Mouse (Mus musculus) CH12.LX (cell line): ENCODE results near the gene Tgfbr3. TPM values are rescaled to one million over a fixed set of nuclear protein-coding genes. Genes with fewer than 3 reads are reported as not detected.

ENCODE experiments used
- DNase-seq: peaks from one replicate; pipeline ENCODE4 v3.0.0-alpha.2; 2013; ENCODE audit errors: extremely low read depth
- H3K27ac ChIP-seq: 2 replicates; pipeline ENCODE4 v1.5.1; 2012; ENCODE audit warnings: low read depth, mild to moderate bottlenecking, control low read depth, moderate library complexity; ENCODE audit not compliant: insufficient read depth
- H3K27me3 ChIP-seq: replicated peaks from 2 replicates; pipeline ENCODE3; 2012; ENCODE audit warnings: inconsistent platforms
- H3K36me3 ChIP-seq, 2 experiments: replicated peaks in 1 of 2; 2 replicates each; pipeline versions ENCODE3 to v1.6.1; 2012; ENCODE audit warnings: inconsistent platforms in 1 of 2, low read length in 1 of 2, mild to moderate bottlenecking in 1 of 2, mixed read lengths in 1 of 2, moderate library complexity in 1 of 2; ENCODE audit not compliant: control insufficient read depth in 1 of 2, insufficient read depth in 1 of 2
- H3K4me1 ChIP-seq, 2 experiments: 2 replicates each; pipeline ENCODE4 v1.6.1; 2012; ENCODE audit warnings: inconsistent platforms in 1 of 2, moderate library complexity in 1 of 2; ENCODE audit not compliant: insufficient read depth in 2 of 2, control insufficient read depth in 1 of 2
- H3K4me2 ChIP-seq: 2 replicates; pipeline ENCODE4 v1.6.1; 2012; ENCODE audit warnings: low read depth, mild to moderate bottlenecking, control low read depth; ENCODE audit not compliant: poor library complexity, insufficient read depth, severe bottlenecking
- H3K4me3 ChIP-seq, 3 experiments: fragments of 150-350 bp in 1 of 3; sonication (generic) in 1 of 3; replicated peaks in 1 of 3; 2 replicates each; pipeline versions ENCODE3 to v1.5.1; 2011 to 2012; ENCODE audit warnings: low read depth in 2 of 3, low read length in 2 of 3, mild to moderate bottlenecking in 2 of 3, moderate library complexity in 2 of 3, control low read depth in 1 of 3, improper control_type of control experiment in 1 of 3, inconsistent platforms in 1 of 3, mixed read lengths in 1 of 3; ENCODE audit not compliant: poor library complexity in 1 of 3
- H3K79me2 ChIP-seq: replicated peaks from 2 replicates; pipeline ENCODE4 v1.6.1; 2012; ENCODE audit warnings: mild to moderate bottlenecking, moderate library complexity; ENCODE audit not compliant: control insufficient read depth, poor library complexity, insufficient read depth, severe bottlenecking; ENCODE audit errors: extremely low read depth
- H3K9ac ChIP-seq: 2 replicates; pipeline ENCODE4 v1.6.1; 2012; ENCODE audit warnings: low read depth, mild to moderate bottlenecking, control low read depth, moderate library complexity; ENCODE audit not compliant: insufficient read depth
- H3K9me3 ChIP-seq: replicated peaks from 2 replicates; pipeline ENCODE3; 2012; ENCODE audit warnings: low read length, inconsistent platforms, mixed read lengths
- CHD1 ChIP-seq: IDR thresholded peaks from 2 replicates; pipeline ENCODE4 v1.6.1; 2012; ENCODE audit warnings: low read depth, low read length, improper control_type of control experiment, inconsistent platforms
- CHD2 ChIP-seq: IDR thresholded peaks from 2 replicates; pipeline ENCODE4 v1.6.1; 2011; ENCODE audit warnings: low read length, improper control_type of control experiment
- CTCF ChIP-seq, 2 experiments: IDR thresholded peaks in 1 of 2; conservative IDR thresholded peaks in 1 of 2; 2 replicates each; pipeline ENCODE4 v1.5.1; 2011 to 2012; ENCODE audit warnings: low read depth in 2 of 2, low read length in 2 of 2, improper control_type of control experiment in 1 of 2, inconsistent platforms in 1 of 2, mild to moderate bottlenecking in 1 of 2, moderate library complexity in 1 of 2
- E2F4 ChIP-seq: IDR thresholded peaks from 2 replicates; pipeline ENCODE4 v1.6.1; 2011; ENCODE audit warnings: low read depth, low read length, improper control_type of control experiment; ENCODE audit not compliant: insufficient replicate concordance
- ELF1 ChIP-seq: IDR thresholded peaks from 2 replicates; pipeline ENCODE4 v1.6.1; 2014; ENCODE audit warnings: low read depth, mild to moderate bottlenecking, inconsistent platforms, low read length, improper control_type of control experiment
- EP300 ChIP-seq: IDR thresholded peaks from 2 replicates; pipeline ENCODE4 v1.6.1; 2011; ENCODE audit warnings: low read length, improper control_type of control experiment
- JUN ChIP-seq: IDR thresholded peaks from 2 replicates; pipeline ENCODE4 v1.6.1; 2011; ENCODE audit warnings: low read depth, mild to moderate bottlenecking, low read length, improper control_type of control experiment, moderate library complexity; ENCODE audit not compliant: insufficient read depth
- JUND ChIP-seq: conservative IDR thresholded peaks from 2 replicates; pipeline ENCODE4 v1.6.1; 2011; ENCODE audit warnings: low read depth, low read length, improper control_type of control experiment
- KAT2A ChIP-seq: IDR thresholded peaks from 2 replicates; pipeline ENCODE4 v1.6.1; 2012; ENCODE audit warnings: low read length, improper control_type of control experiment, inconsistent platforms; ENCODE audit not compliant: insufficient replicate concordance
- MAFK ChIP-seq: IDR thresholded peaks from 2 replicates; pipeline ENCODE4 v1.6.1; 2011; ENCODE audit warnings: low read length, improper control_type of control experiment; ENCODE audit not compliant: insufficient replicate concordance
- MAX ChIP-seq: IDR thresholded peaks from 2 replicates; pipeline ENCODE4 v1.6.1; 2011; ENCODE audit warnings: low read length, improper control_type of control experiment
- MEF2A ChIP-seq: IDR thresholded peaks from 2 replicates; pipeline ENCODE4 v1.6.1; 2014; ENCODE audit warnings: low read depth, mild to moderate bottlenecking, inconsistent platforms, low read length, improper control_type of control experiment, borderline replicate concordance
- MYC ChIP-seq: IDR thresholded peaks from 2 replicates; pipeline ENCODE4 v1.6.1; 2011; ENCODE audit warnings: low read depth, mild to moderate bottlenecking, improper control_type of control experiment, low read length
- NELFE ChIP-seq: IDR thresholded peaks from 2 replicates; pipeline ENCODE4 v1.6.1; 2011; ENCODE audit warnings: low read depth, low read length, improper control_type of control experiment
- PAX5 ChIP-seq: IDR thresholded peaks from 2 replicates; pipeline ENCODE4 v1.6.1; 2012; ENCODE audit warnings: low read length, inconsistent platforms, mixed read lengths
- POLR2AphosphoS2 ChIP-seq: IDR thresholded peaks from 2 replicates; pipeline ENCODE4 v1.6.1; 2011; ENCODE audit warnings: low read depth, low read length, improper control_type of control experiment
- SMC3 ChIP-seq: IDR thresholded peaks from 2 replicates; pipeline ENCODE4 v1.6.1; 2011; ENCODE audit warnings: low read depth, low read length, improper control_type of control experiment
- TBP ChIP-seq: conservative IDR thresholded peaks from 2 replicates; pipeline ENCODE4 v1.6.1; 2011; ENCODE audit warnings: low read depth, low read length, improper control_type of control experiment
- TCF12 ChIP-seq: IDR thresholded peaks from 2 replicates; pipeline ENCODE4 v1.6.1; 2014; ENCODE audit warnings: low read depth, mild to moderate bottlenecking, inconsistent platforms, low read length, improper control_type of control experiment
- UBTF ChIP-seq: IDR thresholded peaks from 2 replicates; pipeline ENCODE4 v1.6.1; 2012; ENCODE audit warnings: low read depth, mild to moderate bottlenecking, inconsistent platforms, low read length, improper control_type of control experiment, moderate library complexity
- ZC3H11A ChIP-seq: IDR thresholded peaks from 2 replicates; pipeline ENCODE4 v1.6.1; 2012; ENCODE audit warnings: low read depth, mild to moderate bottlenecking, inconsistent platforms, low read length, improper control_type of control experiment
- ZMIZ1 ChIP-seq: IDR thresholded peaks from 2 replicates; pipeline ENCODE4 v1.6.1; 2012; ENCODE audit warnings: low read depth, mild to moderate bottlenecking, inconsistent platforms, low read length, improper control_type of control experiment
- dilution Hi-C: fragments of 300-500 bp; cut with MboI; formaldehyde crosslinking; loops from 2 replicates; pipeline ENCODE4 v1.14.3; 2020; ENCODE audit warnings: low sequenced_read_pairs; ENCODE audit not compliant: extremely low pct_unique_long_range_greater_than_20kb, extremely low pct_ligation_motif_present
- in situ Hi-C: fragments of 300-500 bp; cut with MboI; formaldehyde crosslinking; loops from 3 replicates; pipeline ENCODE4 v1.14.3; 2019; ENCODE audit warnings: low sequenced_read_pairs, low pct_ligation_motif_present, low pct_unique_long_range_greater_than_20kb, mixed read lengths
- polyA plus RNA-seq: library from polyadenylated mRNA; unstranded; fragments of >175 nt; gene quantifications from 2 replicates; pipeline ENCODE4 v1.2.1, GENCODE M21; 2012; ENCODE audit warnings: low read depth; ENCODE audit not compliant: insufficient read length
- total RNA-seq, 2 experiments: library from RNA; depleted of rRNA; stranded (reverse); fragments of 300-350 nt in 1 of 2; fragments of >200 nt in 1 of 2; gene quantifications; 2 replicates each; pipeline ENCODE4 v1.2.3; 2012 to 2014

The Tgfbr3 gene
- total and polyA plus RNA-seq, 3 experiments, result 0.13 to 0.46 (median 0.30) TPM

GRCm38 (mm10) chr5:107222670-107223005 lies 66.8 kb downstream of the Tgfbr3 start:
- no peak overlapping the region for H3K9ac ChIP-seq
- no peaks in the 10 kb centered on the region for H3K9me3 ChIP-seq
- no peaks in the 10 kb centered on the region for H3K27me3 ChIP-seq
- dilution Hi-C loops (no loop called here), in situ Hi-C loops (no loop called here)
- no peaks in the 10 kb centered on the region for H3K79me2 ChIP-seq
- H3K36me3 ChIP-seq, result no peaks in the 10 kb centered on the region
- peaks cover 7 to 35% of the 10 kb centered on the region in 2 experiments; a peak in 3 of 4 replicates for H3K4me1 ChIP-seq
- no peak overlapping the region for H3K27ac ChIP-seq
- no peak for DNase-seq
- no peak for TF ChIP-seq MEF2A
- no peak for TF ChIP-seq CHD2
- TF ChIP-seq NELFE, result no peak
- TF ChIP-seq ZMIZ1, result no peak
- no peak for TF ChIP-seq SMC3
- TF ChIP-seq MYC, result no peak
- no peak for TF ChIP-seq EP300
- TF ChIP-seq JUN, result no peak
- no peak for TF ChIP-seq TBP
- TF ChIP-seq MAFK, result no peak
- TF ChIP-seq CHD1, result no peak
- no peak for TF ChIP-seq TCF12
- TF ChIP-seq ZC3H11A, result no peak
- TF ChIP-seq UBTF, result no peak
- H3K4me3 ChIP-seq, result no peak overlapping the region
- H3K4me2 ChIP-seq, result no peak overlapping the region

GRCm38 (mm10) chr5:107221892-107222669 lies 67.3 kb downstream of the Tgfbr3 start:
- no peak for DNase-seq
- dilution Hi-C loops, result no loop called here
- H3K36me3 ChIP-seq, result no peaks in the 10 kb centered on the region
- no peaks in the 10 kb centered on the region for H3K79me2 ChIP-seq
- H3K9me3 ChIP-seq, result no peaks in the 10 kb centered on the region
- peaks cover 7 to 35% of the 10 kb centered on the region in 2 experiments; a peak in 3 of 4 replicates for H3K4me1 ChIP-seq
- no peak overlapping the region for H3K4me3 ChIP-seq
- H3K27ac ChIP-seq, result no peak overlapping the region
- H3K27me3 ChIP-seq, result no peaks in the 10 kb centered on the region
- no peak overlapping the region for H3K9ac ChIP-seq
- no peak overlapping the region for H3K4me2 ChIP-seq
- in situ Hi-C loops, result no loop called here
- TF ChIP-seq POLR2AphosphoS2 (no peak), PAX5 (no peak), TBP (no peak), MAX (no peak), ELF1 (no peak), JUND (no peak), E2F4 (no peak), JUN (no peak), ZC3H11A (no peak), NELFE (no peak), KAT2A (no peak), CTCF (conservative IDR thresholded peaks at IDR 0.05 in 1 of 2, IDR thresholded peaks at IDR 0.05 in 1 of 2; ENCODE audit: low read depth in 2 of 2, low read length in 2 of 2) (no peak), ZMIZ1 (no peak)
